Mouse (Mus musculus) ZHBTc4 (cell line): ENCODE results near the gene Dennd1b.

Source experiments
- DNase-seq: peaks from one replicate; pipeline ENCODE4 v3.0.0-alpha.2; 2011; ENCODE audit warnings: low read depth, low spot score

Dennd1b gene

GRCm38 (mm10) chr1:139015118-139015788 is 52.0 kb downstream of the Dennd1b start:
- DNase-seq: no peak

GRCm38 (mm10) chr1:139021298-139021697 is 58.1 kb downstream of the Dennd1b start:
- no peak for DNase-seq

DNA sequence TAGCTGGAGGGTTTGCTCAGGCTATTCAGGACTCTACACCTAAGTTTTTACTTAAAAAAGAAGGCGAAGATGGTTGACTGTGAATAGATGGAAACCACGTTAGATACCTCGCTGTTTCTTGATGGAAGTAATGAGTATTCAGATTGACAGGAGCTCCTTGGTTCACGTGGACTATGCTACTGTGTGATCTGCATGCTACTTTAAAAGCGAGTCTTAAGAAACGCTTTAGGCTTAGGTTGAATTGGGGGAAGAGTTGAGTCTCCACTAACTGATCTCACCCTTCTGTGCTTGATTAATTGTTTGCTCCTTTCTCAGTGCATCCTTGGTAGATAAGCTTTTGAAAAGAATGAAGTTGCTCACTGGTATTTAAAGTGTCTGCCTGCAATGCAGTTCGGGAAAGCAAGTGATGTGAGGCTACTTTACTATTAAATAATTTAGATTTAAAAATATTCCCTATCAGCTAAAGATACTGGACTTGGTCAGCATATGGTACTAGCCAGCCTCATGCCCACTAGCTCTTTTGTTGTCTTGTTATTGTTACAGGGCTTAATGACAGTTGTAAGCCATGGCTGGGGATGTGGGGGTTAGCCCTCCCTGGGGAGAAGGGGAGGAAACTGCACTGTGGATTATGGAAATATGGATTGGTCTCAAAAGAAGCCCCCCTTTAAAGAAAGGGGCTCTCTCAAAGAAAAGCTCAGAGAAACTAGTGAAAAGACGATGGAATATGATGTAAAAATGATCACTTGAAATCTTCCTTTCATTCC is 62.8 kb downstream of the Dennd1b start:
- DNase-seq: no peak

DNA sequence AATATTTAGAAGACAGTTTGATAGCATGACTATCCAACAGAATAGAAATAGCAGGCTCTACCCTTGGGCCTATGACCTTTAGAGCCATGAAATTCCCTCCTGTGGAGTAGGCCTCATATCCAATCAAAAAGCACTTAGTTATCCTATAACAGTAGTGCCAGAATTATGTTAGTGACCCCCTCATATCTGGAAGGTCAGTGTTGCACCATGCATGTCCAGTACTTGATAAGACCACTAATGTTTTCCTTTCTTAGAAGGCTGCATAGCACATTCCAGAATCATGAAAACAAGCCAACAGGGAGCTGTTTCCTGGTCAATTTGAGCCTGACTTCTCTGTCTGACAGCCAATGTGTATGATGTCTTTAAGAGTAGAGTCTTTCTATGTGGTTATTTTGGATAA is 66.3 kb downstream of the Dennd1b start:
- no peak for DNase-seq

GRCm38 (mm10) chr1:139032411-139032810 is 69.2 kb downstream of the Dennd1b start:
- DNase-seq: no peak

- no peak for DNase-seq
These were observed 71.9 kb downstream of the Dennd1b start for GRCm38 (mm10) chr1:139035141-139035540.

- no peak for DNase-seq
These were observed 73.1 kb downstream of the Dennd1b start for GRCm38 (mm10) chr1:139036302-139036701.

- no peak for DNase-seq
These were observed 73.7 kb downstream of the Dennd1b start for GRCm38 (mm10) chr1:139036768-139037507.

DNA sequence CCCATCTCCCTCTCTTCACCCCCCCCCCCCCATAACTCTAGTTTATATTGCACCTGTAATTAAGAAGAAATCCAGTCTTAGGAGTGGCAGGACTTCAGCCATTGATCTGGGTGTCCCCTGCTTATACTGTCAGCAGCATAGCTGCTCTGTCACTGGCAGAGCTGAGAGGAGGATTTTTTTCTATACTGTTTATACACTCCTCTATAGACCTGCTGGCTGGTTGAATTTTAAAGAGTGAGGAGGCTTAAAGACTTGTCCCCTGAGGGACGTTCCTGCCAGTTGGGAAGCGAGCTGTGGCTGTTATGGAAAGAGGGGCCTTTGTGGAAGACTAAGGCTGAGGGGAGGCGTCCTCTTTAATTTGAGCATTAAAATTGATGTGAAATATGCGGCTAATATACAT is 74.8 kb downstream of the Dennd1b start:
- no peak for DNase-seq

- DNase-seq: no peak
These were observed 75.4 kb downstream of the Dennd1b start for GRCm38 (mm10) chr1:139038620-139039019.

- no peak for DNase-seq
These were observed 76.4 kb downstream of the Dennd1b start for GRCm38 (mm10) chr1:139039529-139040230.

DNA sequence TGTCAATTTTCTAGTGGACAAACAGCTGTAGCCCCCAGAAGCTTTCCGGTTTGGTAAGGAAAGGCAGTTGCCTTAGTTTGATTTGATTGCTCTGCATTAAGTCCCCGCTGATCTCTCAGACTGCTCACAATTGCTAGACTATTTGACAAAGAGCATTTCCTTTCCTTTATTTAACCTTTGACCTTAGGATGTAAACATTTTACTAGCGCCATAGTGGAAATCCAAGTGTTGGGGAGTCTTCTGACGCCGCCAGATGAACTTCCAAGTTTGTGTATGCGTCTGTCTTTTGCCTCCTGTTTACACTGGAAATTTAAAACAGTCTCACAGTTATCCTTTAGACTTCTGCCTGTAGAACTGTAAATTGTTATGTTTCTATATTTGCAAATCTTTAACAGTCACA is 85.8 kb downstream of the Dennd1b start:
- no peak for DNase-seq

- DNase-seq: no peak
These were observed 86.7 kb downstream of the Dennd1b start for GRCm38 (mm10) chr1:139049881-139050472.

GRCm38 (mm10) chr1:139053003-139053402 is 89.8 kb downstream of the Dennd1b start:
- DNase-seq: no peak

DNA sequence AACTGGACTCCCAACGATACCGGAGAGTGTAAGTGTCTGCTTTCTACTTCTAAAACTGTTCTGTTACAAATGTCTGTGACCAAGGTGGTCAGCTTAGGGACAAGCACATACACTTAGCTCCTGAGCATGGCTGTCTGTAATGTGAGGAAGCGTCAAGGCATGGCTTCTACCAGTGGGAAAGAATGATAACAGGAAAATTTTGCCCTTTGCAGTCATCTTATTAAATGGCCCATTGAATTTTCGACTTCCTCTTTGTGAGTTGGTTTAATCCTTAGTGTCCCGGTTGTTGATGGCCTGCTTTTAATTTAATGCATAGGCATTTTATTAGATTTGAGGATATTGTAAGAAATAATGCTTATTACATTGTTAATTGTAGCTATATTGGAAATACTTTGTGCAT is 97.1 kb downstream of the Dennd1b start:
- DNase-seq: no peak

GRCm38 (mm10) chr1:139064711-139065110 is 101.5 kb downstream of the Dennd1b start:
- no peak for DNase-seq

GRCm38 (mm10) chr1:139067210-139067609 is 104.0 kb downstream of the Dennd1b start:
- DNase-seq: no peak

GRCm38 (mm10) chr1:139071015-139071414 is 107.8 kb downstream of the Dennd1b start:
- no peak for DNase-seq

DNA sequence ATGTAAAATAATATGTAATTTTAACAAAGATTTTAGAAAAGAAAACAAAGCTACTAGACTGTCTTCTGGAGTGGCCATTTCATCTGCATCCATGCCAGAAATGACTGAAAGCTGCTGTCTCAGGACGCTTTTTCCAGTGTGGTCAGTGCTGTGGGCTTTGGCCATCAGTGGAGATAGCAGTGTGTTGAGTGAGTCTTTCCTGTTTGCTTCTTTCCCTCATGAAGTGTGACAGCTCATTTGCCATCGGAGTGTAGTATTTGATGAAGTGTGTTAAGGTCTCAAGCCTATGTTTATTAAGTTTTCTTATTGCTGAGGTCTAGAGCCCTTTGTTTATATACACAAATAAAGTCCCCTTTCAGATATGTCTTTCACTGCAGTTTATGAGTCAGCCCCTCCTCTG is 112.4 kb downstream of the Dennd1b start:
- DNase-seq: no peak

- no peak for DNase-seq
These were observed 114.8 kb downstream of the Dennd1b start for GRCm38 (mm10) chr1:139077989-139078388.

- DNase-seq: peak; percentile 7
These were observed 115.8 kb downstream of the Dennd1b start for GRCm38 (mm10) chr1:139079000-139079399.
